Mouse (Mus musculus) left cerebral cortex, adult 8-10 months (tissue): ENCODE measurements around the gene Spag5. TPM values are rescaled to one million over a fixed set of nuclear protein-coding genes. Genes with fewer than 3 reads are reported as not detected.
A peak's percentile ranks its signal among the peaks of the same experiment; 100 is the strongest.

Experiments
- DNase-seq, 2 experiments: peaks; one replicate each; pipeline ENCODE4 v3.0.0; 2022; ENCODE audit warnings: low spot score in 2 of 2
- total RNA-seq, 4 experiments: library from RNA; stranded (reverse); gene quantifications; 2 replicates each; pipeline ENCODE4 v1.2.4; 2022

The Spag5 gene
- total RNA-seq, 4 experiments from 2014 or later, result 6.8 to 11.9 (median 7.1) TPM

DNA sequence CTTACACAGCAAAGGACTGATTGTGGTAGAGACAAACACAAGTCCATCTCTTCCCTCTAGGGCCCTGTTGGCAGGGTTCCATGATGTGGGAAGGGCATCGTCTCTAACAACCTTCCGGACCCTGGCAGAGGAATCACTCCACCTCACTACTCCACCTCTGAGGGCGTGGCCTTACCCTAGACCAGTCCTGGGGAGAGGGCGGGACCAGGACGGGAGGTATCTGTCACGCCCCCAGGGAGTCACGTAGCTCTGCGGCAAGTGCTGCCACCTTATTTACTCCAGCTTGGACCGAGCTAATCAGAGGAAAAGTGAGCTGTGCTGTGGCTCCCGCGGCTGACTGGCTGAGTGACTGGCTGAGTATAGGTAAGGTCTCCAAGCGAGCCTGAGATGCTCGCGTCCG, 21.5 kb downstream of the Spag5 start, which contains the start of gene Aldoc:
Gene Aldoc (plus strand): TSS at position 109 of the 400 bp plus-strand sequence.
- DNase-seq, result peak; percentile 57 to 92

DNA sequence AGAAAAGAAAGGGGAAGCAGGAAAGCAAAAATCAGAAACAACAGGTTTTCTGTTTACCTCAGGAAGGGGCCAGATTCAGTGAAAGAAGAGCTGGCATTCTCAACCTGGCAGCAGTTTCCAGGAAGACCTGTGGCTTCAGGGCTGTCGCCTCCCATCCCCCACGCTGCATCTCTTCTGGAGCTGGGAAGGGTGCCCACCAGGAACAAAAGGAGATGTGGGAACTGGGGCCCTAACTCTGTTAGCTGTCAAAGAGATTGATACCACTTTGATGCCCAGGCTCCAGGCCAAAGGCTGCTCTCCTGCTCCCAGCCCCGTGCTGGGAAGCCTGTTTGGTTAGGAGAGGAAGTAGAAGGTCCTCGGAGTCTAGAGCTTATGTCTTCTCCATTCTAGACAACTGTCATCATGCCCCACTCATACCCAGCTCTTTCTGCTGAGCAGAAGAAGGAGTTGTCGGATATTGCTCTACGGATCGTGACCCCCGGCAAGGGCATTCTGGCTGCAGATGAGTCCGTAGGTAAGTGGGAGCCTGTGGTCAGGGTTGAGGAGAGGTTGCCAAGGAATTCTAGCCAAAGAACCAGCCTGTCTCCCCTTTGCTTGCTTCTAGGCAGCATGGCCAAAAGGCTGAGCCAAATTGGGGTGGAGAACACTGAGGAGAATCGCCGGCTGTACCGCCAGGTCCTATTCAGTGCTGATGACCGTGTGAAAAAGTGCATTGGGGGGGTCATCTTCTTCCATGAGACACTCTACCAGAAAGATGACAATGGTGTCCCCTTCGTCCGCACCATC, 22.9 kb downstream of the Spag5 start:
- no peak for DNase-seq

DNA sequence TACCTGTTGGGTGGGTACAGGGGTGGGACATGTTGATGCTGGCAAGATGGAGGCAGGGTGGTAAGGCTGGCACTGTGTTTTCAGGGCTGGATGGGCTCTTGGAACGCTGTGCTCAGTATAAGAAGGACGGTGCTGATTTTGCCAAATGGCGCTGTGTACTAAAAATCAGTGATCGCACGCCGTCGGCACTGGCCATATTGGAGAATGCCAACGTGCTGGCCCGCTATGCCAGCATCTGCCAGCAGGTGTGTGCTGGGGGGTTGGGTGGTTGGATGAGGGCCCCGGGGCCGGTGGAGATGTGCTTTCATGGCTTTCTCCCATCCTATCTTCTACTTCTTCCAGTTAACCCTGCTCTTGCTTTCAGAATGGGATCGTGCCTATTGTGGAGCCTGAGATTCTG, 23.6 kb downstream of the Spag5 start:
- no peak for DNase-seq

- no peak for DNase-seq
These were observed 25.9 kb downstream of the Spag5 start for GRCm38 (mm10) chr11:78327215-78327614.

DNA sequence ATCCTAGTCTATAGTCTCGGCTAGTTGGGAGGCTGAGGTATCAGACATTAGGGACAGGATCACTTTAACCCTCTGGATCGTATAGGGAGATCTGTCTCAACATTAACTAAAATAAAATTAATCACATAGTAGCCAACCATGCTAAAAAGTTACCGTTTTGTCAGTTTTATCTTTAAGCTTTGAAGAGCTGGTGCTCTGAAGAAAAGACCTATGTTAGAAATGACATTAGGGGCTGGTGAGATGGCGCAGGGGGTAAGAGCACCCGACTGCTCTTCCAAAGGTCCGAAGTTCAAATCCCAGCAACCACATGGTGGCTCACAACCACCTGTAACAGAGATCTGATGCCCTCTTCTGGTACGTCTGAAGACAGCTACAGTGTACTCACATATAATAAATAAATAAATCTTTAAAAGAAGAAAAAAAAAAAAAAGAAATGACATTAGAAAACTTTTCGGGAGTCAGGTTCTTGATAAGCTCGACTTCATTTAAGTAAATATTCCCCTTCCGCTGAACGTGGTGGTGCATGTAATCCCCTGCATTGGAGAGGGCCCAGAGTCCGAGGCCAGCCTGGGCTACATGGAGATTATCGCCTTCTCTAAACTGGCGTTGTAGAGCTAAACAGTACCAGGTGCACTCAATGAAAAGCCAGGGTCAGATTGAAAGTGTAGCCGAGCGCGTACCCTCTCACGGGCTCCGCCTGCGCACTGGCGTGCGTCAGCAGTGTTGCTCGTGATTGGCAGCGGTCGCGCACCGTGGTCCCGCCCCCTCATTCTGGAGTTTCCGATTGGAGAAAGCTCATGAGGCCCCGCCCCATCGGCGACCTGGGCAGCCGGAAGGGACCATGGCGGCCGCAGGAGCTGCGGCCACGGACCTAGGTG, 26.5 kb downstream of the Spag5 start, which contains the start of gene Pigs:
Gene Pigs (plus strand): TSS at position 782 of the 878 bp plus-strand sequence.
- DNase-seq, result peak; percentile 86 to 94

GRCm38 (mm10) chr11:78328512-78329056, 27.3 kb downstream of the Spag5 start:
- DNase-seq, result no peak

DNA sequence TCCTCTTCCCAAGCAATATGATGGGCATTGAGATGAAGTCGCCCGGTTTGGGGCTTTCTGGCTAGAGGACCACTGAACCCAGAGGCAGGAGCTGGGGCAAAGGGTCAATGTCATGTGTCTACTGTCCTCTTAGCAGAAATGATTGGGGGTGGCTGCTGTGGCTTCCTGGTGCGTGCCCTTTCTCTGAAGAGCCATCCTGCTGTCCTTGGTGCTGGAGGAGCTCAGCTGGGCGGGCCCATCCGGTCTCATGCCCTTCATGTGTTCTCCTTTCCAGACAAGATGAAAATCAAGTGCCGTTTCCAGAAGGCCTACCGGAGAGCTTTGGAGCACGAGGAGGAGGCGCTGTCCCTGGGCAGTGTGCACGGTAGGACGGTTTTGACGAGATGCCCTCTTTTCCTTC, 31.3 kb downstream of the Spag5 start:
- DNase-seq, result no peak

DNA sequence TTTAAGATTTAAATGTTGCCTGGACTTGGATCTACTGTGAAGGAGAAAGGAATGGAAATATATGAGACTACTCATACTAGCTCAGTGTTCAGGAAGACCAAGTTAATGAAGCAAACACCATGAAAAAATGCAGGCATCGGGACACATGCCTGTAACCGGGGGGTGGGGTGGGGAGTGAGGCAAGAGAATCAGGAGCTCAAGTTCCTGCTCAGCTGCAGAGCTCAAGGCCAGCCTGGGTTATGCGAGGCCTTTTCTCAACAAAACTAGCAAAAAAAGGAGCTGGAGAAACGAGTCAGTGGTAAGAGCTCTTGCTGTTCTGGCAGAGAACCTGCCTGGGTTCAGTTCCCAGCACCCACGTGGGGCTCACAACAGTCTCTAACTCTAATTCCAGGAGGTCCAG, 32.7 kb downstream of the Spag5 start:
- no peak for DNase-seq

GRCm38 (mm10) chr11:78337040-78337439, 35.7 kb downstream of the Spag5 start:
- DNase-seq, result no peak

DNA sequence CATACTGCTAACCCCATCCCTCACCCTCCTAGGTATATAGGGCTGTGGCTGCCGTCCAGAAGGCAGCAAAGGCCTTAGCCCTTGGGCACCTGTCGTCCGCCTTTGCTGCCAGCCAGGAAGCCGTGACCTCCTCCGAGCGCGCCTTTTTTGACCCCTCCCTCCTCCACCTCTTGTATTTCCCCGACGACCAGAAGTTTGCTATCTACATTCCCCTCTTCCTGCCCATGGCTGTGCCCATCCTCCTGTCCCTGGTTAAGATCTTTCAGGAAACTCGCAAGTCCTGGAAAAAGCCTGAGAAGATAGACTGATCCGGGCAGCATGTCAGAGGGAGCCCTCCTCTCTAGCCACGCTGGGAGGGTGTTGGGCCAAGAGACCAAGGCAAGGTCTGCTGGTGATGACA, 40.4 kb downstream of the Spag5 start:
- no peak for DNase-seq

DNA sequence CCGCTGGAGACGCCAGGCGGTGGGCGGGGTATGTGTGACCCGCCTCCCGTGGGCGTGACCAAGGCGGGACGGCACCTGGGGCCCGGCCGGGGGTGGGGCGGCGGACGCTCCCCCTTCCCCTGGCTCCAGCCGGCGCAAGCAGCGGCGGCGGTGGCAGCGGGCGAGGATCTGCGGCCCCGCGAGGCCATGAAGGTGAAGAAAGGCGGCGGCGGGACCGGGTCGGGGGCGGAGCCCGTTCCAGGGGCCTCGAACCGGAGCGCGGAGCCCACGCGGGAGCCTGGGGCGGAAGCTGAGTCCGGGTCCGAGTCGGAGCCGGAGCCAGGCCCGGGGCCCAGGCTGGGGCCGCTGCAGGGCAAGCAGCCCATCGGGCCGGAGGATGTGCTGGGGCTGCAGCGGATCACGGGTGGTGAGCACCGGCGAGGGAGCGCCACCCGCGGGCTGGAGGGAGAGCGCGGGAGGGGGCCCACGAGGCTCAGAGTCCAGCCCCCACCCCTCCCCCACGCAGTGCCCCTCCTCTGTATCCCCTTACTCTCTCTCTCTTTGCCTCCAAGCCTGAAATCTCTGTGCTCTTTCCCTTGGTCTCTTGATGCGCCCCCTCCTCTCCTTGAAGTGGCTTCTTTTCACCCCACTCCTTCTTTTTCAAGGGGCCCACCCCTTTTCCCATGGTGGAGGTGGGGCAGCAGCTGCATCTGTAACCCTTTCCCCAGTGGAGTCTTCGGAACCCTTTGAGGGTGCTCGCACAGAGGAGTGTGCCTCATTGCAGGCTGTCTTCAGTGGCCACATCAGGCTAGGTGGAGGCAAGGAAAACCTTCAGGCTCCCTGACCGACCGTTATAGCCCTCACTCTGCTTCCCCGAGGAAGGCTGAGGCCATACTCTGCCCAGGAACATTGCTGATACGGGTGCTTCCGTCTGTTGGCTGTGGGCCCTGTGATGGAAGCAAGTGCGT, 42.3 kb downstream of the Spag5 start, which contains the start of gene Unc119:
Gene Unc119 (plus strand): TSS at position 102 of the 947 bp plus-strand sequence.
- peak in 1 of 2 experiments; percentile 69 for DNase-seq

DNA sequence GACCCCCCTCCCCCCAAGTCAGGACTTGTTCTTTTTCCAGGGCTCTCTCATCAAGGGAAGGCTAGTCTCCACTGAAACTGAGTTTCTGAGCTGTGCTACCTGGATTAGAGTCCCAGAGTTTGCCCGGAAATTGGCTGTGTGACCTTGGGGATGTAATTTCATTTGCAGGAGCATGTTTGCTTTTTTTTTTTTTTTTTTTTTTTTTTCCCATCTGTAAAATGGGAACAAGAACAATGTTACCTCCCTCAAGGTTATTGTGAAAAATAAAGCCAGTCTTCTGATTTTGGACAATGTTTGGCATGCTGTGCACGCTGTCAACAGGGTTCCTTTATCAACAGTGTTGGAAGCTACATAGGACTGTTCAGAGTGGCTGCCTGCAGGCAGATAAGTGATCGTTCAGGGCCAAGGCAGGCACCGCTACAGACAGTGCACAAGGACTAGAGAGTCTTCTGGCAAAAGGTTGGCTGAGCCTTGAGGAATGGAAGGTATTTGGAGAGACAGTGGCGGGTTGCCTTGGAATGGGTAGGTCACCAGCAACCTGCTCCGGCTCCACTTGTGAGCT, 43.1 kb downstream of the Spag5 start:
- no peak for DNase-seq

- DNase-seq, result no peak
These were observed 43.8 kb downstream of the Spag5 start for GRCm38 (mm10) chr11:78344890-78345715.

GRCm38 (mm10) chr11:78345801-78346200, 44.5 kb downstream of the Spag5 start:
- no peak for DNase-seq

DNA sequence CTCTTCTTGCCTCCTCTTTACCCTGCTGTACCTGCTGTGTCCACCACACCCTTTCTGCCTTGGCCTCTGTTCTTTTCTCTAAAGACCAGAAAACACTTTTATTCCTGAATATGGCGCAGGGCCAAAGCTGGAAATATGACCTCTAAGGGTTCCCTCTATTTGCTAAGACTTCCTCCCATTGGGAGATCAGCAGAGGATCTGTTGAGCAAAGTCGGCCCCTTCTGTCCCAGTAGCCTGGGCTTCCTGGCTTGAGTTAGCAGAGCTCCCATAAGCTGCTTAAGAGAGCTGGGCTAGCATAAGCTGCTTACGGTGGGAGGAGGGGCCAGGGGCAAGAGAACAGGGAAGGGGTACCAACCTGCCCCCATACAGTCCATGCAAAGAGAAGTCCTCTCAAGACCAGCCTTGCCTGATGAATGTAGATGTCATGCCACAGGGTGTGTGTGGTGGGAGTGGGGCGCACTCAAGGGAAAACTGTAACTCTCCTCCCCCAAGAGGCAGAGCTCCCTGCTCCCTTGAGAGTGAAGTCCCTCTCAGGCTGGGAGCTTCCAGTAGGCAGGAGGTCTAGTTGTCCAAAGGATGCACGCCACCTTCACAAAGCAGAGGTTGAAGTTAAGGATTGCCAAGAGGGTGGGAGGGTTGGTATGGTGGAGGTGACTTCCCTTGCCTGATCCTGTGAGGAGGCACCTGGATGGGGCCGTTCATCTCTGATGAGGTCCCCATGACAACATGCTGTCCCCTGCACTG, 45.2 kb downstream of the Spag5 start:
- no peak for DNase-seq

- no peak for DNase-seq
These were observed 45.9 kb downstream of the Spag5 start for GRCm38 (mm10) chr11:78347070-78347754.

DNA sequence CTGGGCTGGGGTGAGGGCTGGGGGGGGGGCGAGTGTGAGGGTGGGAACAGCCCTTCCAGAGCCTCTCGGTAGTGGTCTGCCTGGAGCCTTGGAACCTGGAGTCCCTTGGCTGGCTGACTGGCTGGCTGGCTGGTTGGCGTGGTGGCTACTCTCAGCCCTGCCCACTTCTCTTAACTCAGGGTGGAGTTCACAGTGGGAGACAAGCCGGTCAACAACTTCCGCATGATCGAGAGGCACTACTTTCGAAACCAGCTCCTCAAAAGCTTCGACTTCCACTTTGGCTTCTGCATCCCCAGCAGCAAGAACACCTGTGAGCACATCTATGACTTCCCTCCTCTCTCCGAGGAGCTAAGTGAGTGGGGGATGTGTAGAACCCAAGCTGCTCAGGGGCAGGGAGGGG, 46.6 kb downstream of the Spag5 start:
- DNase-seq, result no peak

DNA sequence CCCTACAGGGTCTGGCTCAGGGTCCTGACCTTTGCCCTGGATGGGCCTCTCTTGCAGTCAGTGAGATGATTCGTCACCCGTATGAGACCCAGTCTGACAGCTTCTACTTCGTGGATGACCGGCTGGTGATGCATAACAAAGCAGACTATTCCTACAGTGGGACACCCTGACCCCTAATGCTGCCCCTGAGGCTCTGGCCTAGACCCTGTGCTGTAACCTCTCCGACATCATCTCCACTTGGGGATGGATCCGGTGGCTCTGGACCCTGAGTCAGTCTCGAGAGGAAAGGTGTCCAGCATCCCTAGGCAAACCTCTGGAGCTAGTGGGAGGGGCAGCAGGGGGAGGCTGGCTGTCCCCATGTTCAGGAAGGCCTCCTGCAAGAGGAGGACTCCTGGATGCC, 47.1 kb downstream of the Spag5 start:
- no peak for DNase-seq
